Mouse (Mus musculus) spleen, adult 2 months (tissue): Measurements from ENCODE around the gene Bphl. TPM values are rescaled to one million over a fixed set of nuclear protein-coding genes. Genes with fewer than 3 reads are reported as not detected.
"Not testable (repeated sequence)": the region's sequence is repeated elsewhere in the genome, so short reads cannot be mapped to it uniquely, and the experiment has no call there.

Experiments
- DNase-seq, 2 experiments: peaks; one replicate each; pipeline versions ENCODE4 v3.0.0 to v3.0.0-alpha.2; 2012 to 2021; ENCODE audit warnings: low spot score in 2 of 2, low read depth in 1 of 2
- H3K27ac ChIP-seq: fragments of 200-500 bp; 2 replicates; pipeline ENCODE4 v1.5.1; 2012; ENCODE audit warnings: low read length, inconsistent platforms; ENCODE audit not compliant: insufficient read depth
- H3K27me3 ChIP-seq: fragments of 200-500 bp; 2 replicates; pipeline ENCODE4 v1.6.1; 2012; ENCODE audit warnings: mild to moderate bottlenecking, moderate library complexity, low read length, inconsistent platforms; ENCODE audit not compliant: control insufficient read depth, insufficient read depth
- H3K36me3 ChIP-seq: fragments of 200-500 bp; 2 replicates; pipeline ENCODE4 v1.6.1; 2012; ENCODE audit warnings: mild to moderate bottlenecking, low read length, inconsistent platforms; ENCODE audit not compliant: control insufficient read depth, insufficient read depth
- H3K4me1 ChIP-seq: fragments of 200-500 bp; 2 replicates; pipeline ENCODE4 v1.6.1; 2011; ENCODE audit warnings: inconsistent platforms; ENCODE audit not compliant: control insufficient read depth, insufficient read depth, insufficient read length
- H3K4me3 ChIP-seq: fragments of 200-500 bp; 2 replicates; pipeline ENCODE4 v1.5.1; 2011; ENCODE audit warnings: mild to moderate bottlenecking, inconsistent platforms; ENCODE audit not compliant: insufficient read depth, insufficient read length; ENCODE audit errors: extremely low read depth
- CTCF ChIP-seq: fragments of 200-500 bp; IDR thresholded peaks from 2 replicates; pipeline ENCODE4 v1.5.1; 2011; ENCODE audit warnings: mild to moderate bottlenecking, inconsistent platforms; ENCODE audit not compliant: insufficient read depth, insufficient read length, insufficient replicate concordance; ENCODE audit errors: extremely low read depth
- POLR2A ChIP-seq: fragments of 200-500 bp; IDR thresholded peaks from 2 replicates; pipeline ENCODE4 v1.6.1; 2011; ENCODE audit warnings: low read depth, low read length, inconsistent platforms
- WGBS: fragments of 180-500 bp; shearing (Covaris S2); methylation state at CpG from one replicate; pipeline ENCODE4 v1.1.7; 2018; 5-methylcytosine and 5-hydroxymethylcytosine counted together
- polyA plus RNA-seq: library from polyadenylated mRNA; depleted of rRNA; stranded (reverse); fragments of >200 nt; gene quantifications from 2 replicates; pipeline ENCODE4 v1.2.3, GENCODE M21; 2012

Bphl gene
- polyA plus RNA-seq, 1 experiment: 9.7 TPM

- TF ChIP-seq POLR2A (no peak), CTCF (no peak)
- 79% methylated on average over 7 of the region's 7 CpGs for WGBS
- Histone ChIP-seq H3K36me3 (no peaks in the 10 kb centered on the region), H3K27ac (no peak overlapping the region), H3K4me1 (peaks cover 9% of the 10 kb centered on the region; the same call in 1 of the 2 replicates), H3K4me3 (no peak overlapping the region), H3K27me3 (no peaks in the 10 kb centered on the region)
- DNase-seq: no peak
Measured at GRCm38 (mm10) chr13:34087052-34087812, 49.8 kb downstream of the Bphl start.

- DNase-seq, H3K4me3 ChIP-seq, H3K4me1 ChIP-seq, H3K27ac ChIP-seq, H3K36me3 ChIP-seq, H3K27me3 ChIP-seq: not testable (repeated sequence)
- WGBS: 59% methylated on average over 5 of the region's 5 CpGs
Measured at GRCm38 (mm10) chr13:34088201-34088649, 50.8 kb downstream of the Bphl start.

- Histone ChIP-seq H3K4me3 (peak overlapping the region; percentile 55), H3K27ac (no peak overlapping the region), H3K27me3 (no peaks in the 10 kb centered on the region), H3K4me1 (peaks cover 9% of the 10 kb centered on the region; the same call in 1 of the 2 replicates), H3K36me3 (no peaks in the 10 kb centered on the region)
- DNase-seq: no peak
- no peak for TF ChIP-seq CTCF
- TF ChIP-seq POLR2A: no peak
- WGBS: 37% methylated on average over 7 of the region's 7 CpGs
Measured at GRCm38 (mm10) chr13:34088871-34089288, 51.5 kb downstream of the Bphl start.

GRCm38 (mm10) chr13:34089358-34089757 is 52.0 kb downstream of the Bphl start:
- no peak overlapping the region for H3K4me3 ChIP-seq
- TF ChIP-seq CTCF (no peak), POLR2A (no peak)
- no peak overlapping the region for H3K27ac ChIP-seq
- no peaks in the 10 kb centered on the region for H3K36me3 ChIP-seq
- no peak for DNase-seq
- peaks cover 9% of the 10 kb centered on the region; the same call in 1 of the 2 replicates for H3K4me1 ChIP-seq
- 5% methylated on average over 3 of the region's 3 CpGs for WGBS
- H3K27me3 ChIP-seq: no peaks in the 10 kb centered on the region

- Histone ChIP-seq H3K27me3 (no peaks in the 10 kb centered on the region), H3K36me3 (no peaks in the 10 kb centered on the region), H3K27ac (no peak overlapping the region), H3K4me3 (no peak overlapping the region), H3K4me1 (no peaks in the 10 kb centered on the region)
- no peak for TF ChIP-seq POLR2A
- TF ChIP-seq CTCF: no peak
- WGBS: 56% methylated on average over 7 of the region's 7 CpGs
- DNase-seq: no peak
Measured at GRCm38 (mm10) chr13:34095542-34096435, 58.4 kb downstream of the Bphl start.

GRCm38 (mm10) chr13:34096455-34096854 is 59.1 kb downstream of the Bphl start:
- Histone ChIP-seq H3K4me1 (no peaks in the 10 kb centered on the region), H3K4me3 (no peak overlapping the region), H3K27me3 (no peaks in the 10 kb centered on the region), H3K36me3 (no peaks in the 10 kb centered on the region), H3K27ac (no peak overlapping the region)
- DNase-seq: no peak
- 78% methylated on average over 4 of the region's 4 CpGs for WGBS
- TF ChIP-seq POLR2A (no peak), CTCF (no peak)
